Mouse (Mus musculus) layer of hippocampus, postnatal 14 days (tissue): ENCODE data around the gene Rtn1. TPM values are rescaled to one million over a fixed set of nuclear protein-coding genes. Genes with fewer than 3 reads are reported as not detected.

Experiments
- DNase-seq, 2 experiments: peaks; one replicate each; pipeline ENCODE4 v3.0.0; 2021 to 2022; ENCODE audit warnings: low spot score in 2 of 2, mixed read lengths in 1 of 2
- long read RNA-seq, 2 experiments: library from polyadenylated mRNA; stranded (forward); transcript quantifications; one replicate each; pipeline ENCODE4 v2.0.0; 2021
- total RNA-seq, 2 experiments: library from RNA; stranded (reverse); gene quantifications; 2 replicates each; pipeline ENCODE4 v1.2.3; 2021

The Rtn1 gene
- total RNA-seq: 1,000 to 10,000 TPM; 1,488 to 1,503 TPM
- long read RNA-seq, experiment 1, transcript Rtn1-202 (9 exons, 3,629 nt): minor isoform, 247 of 1,122 reads
- long read RNA-seq, experiment 1, transcript Rtn1-201 (7 exons, 1,544 nt): major isoform, 780 of 1,122 reads
- long read RNA-seq, experiment 1, partial matches to known transcripts: 74 of 1,122 reads
- long read RNA-seq, experiment 1, other reads (novel, unspliced or antisense): 20 of 1,122 reads
- long read RNA-seq, experiment 2, transcript Rtn1-201 (7 exons, 1,544 nt): major isoform, 1,318 of 1,744 reads
- long read RNA-seq, experiment 2, transcript Rtn1-202 (9 exons, 3,629 nt): minor isoform, 255 of 1,744 reads
- long read RNA-seq, experiment 2, partial matches to known transcripts: 93 of 1,744 reads
- long read RNA-seq, experiment 2, other reads (novel, unspliced or antisense): 77 of 1,744 reads

DNA sequence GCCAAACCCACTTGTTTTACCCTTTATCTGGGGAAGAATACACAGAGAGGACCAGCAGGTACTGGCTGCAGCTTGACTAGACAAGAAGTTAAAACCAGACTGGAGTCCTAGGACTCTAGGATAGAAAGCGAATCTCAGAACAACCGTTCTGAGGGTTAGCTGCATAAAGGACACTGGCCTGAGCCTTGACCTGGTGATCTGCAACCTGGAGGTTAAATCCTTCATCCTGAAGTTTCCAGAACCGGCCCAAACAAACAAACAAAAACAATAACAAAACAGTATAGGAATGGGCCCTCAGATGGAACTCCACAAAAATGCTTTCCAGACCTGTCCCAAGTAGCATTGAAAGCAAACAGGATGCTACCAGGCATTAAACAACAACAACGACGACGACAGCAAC, at the start of gene Rtn1:
Gene Rtn1, minus strand, starts transcription at position 101 of the 400 bp plus-strand sequence.
- DNase-seq: no peak

DNA sequence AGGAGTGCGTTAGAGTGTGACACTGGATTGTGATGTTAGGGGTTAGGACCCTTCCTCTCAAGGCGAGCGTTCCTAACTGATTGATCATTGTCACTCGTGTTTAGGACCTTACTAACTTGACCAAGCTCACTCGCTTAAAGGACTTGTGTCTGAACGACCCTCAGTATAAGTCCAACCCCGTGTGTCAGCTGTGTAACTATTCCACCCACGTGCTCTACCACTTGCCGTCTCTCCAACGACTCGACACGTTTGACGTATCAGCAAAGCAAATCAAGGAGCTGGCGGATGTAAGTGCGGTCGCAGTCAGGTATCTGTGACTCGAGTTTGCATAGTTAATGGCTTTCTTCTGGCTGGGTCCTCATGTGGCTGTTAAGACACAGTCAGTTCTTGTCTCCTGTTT, 45.1 kb upstream of the Rtn1 start:
- DNase-seq: no peak

DNA sequence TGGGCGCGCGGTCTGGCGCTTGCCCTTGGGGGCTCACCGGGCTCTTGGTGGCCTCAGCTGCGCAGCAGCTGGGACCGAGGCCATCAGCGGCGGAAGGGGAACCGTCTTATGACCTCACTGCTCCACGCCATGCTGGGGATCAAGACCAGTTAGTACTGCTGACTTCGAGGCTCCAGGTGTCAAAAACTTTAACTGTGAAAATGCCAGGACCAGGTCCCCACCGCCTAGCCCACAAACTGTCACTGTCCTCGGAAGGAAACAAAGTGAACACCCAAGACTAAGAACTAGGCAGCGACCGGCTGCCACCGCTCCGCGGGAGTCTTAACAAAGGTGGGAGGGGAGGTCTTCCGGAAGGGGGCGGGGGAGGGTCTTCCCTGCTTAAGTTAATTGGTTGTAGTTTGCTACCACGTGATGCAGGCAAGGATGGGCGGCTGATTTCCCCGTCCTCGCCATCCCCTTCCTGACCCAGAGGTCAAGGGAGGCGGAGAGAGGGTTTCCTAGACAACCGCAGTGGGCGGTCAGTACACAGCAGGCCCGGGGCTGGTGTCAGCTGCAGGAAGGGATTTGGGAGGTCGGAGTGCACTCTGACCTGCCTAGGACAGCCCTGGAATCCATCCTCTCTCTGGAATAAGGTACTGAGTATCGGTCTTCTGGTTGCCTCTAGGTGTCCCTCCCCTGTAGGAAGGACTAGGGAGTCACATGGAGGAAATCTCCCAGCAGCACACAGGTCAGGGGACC, 33.2 kb upstream of the Rtn1 start, which contains the start of gene Lrrc9:
Gene Lrrc9, plus strand, starts transcription at position 28 of the 738 bp plus-strand sequence.
- peak in 1 of 2 experiments; percentile 10 for DNase-seq

DNA sequence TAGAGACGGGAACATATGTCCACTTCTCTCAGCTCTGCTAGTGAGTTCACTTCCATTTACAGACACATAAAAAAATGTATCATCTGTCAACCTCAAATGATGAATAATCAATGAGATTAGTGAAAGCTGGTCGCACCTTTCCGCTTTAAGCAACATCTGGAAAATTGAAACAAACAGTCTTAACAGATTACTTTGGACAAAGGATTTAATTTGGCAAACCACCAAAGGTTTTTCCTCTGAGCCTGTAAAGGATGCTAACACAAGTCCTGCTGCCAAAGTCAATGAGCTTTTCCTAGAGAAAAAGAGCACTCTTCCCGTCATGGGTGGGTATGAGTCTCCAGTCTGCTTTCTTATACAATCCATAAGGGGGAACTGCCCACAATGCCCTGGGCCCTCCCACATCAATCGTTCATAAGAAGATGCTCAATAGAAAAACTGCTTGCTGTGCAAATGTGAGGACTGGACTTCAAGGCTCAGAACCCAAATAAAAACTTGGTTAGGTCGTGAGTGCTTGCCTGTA, 30.2 kb upstream of the Rtn1 start:
- no peak for DNase-seq

DNA sequence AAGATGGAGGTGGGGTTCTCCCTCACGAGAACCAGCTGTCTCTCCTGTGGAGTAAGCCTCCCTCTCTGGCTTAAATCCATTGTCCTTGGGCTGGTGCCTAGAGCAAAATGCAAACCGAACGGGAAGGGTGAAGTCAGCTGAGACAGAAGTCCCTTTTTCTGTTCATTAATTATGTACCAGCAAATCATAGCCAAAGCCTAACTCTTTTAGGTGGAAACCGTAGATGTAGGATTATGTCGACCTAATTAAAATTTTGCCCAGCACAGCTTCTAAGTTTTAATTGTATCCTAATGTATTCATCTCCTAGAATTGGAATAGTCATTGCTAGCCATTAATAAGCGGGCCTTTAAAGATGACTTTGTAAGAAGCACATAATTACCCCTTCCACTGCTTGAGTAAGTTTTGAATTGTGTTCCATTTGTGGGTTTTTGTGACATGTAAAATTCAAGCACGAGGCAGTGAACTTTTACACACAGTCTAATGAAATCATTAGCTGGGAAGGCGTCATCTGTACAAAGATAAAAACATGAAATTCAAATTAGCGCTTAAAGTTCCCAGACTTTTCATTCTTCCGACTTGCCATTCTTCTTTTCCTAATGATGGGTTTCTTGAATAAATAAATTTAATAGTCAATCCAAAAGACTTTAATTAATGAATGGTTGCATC, 29.0 kb upstream of the Rtn1 start:
- DNase-seq: peak in 1 of 2 experiments; percentile 9

DNA sequence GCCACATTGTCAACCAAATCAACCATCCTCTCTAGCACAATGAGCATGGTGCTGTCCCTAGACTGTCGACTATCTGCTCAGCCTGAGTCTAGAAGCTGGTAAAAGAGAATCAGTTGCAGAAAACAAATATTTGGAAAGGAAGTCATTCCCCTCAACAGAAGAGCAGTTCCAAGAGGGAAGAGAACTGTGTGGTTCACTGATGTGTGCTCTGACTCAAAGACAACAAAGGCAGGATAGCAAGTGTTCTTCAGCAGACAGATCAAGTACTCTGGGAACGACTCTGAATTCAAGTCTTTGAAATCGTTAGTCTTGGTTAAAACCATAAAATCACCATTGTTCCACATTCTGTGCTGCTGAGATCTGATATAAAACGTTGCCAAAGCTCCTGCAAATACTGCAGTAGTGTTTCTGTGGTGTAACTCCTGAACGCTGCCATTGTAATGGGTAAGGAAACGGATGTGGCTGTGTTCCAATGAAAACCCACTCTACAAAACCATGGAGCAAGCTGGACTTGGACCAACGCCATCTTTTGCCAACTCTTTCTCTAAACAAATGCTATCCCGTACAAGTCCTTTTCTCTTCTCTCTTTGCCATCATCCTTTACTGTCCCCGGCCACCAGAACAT, 24.5 kb upstream of the Rtn1 start:
- peak in 1 of 2 experiments; percentile 22 for DNase-seq

DNA sequence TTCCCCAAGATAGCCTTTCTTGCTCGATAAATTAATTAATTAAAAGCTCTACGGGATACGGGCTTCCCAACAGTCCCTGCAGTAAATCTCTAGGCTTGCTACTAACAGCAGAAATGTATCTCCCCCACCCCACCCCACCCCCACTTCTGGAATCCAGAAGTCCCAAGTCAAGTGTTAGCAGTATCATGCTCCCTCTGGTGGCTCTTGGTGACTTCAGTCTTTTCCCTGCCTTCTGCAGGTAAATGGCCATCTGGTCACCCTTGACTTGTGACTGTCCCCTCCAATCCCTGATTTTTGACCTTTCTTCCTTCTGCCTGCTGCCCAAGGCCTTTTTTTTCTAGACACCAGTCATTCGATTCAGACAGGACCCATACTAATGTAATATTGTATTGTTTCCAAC, 23.4 kb upstream of the Rtn1 start:
- DNase-seq: no peak

DNA sequence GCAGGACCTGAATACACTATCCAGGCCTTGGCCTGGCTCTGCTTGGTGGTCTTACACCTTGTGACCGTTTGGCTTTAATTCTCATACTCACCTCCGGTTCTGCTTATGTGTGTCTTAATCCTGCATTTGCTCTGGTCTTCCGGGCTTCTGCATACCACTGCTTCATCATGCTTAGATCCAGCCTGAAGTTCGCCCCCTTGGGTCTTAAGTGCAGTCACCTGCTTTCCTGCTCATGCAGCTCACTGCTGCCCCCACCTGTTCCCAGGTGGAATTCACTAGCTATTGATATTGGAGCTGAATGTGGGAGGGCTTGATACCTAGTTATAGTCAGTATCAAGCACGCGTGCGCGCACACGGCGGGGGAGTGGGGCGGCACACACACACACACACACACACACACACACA, 18.9 kb upstream of the Rtn1 start:
- DNase-seq: peak; percentile 71 to 84

DNA sequence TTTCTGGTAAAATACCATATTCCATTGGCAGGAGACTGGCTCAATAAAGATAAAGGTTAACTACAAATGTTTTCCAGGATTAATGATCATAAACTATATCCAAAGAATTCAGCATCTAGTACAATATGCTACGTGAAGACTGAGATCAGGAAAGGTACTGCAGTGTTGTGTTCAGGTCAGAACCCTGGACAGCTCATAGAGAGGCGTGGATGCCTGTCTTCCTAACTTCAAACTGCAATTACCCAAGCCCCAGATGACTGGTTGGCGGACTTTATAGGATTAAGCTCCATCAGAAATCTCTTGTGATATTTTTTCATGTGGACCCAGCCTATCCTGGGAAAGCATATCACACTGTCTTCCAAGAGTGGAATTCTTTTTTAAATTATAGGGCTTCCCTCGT, 13.8 kb upstream of the Rtn1 start:
- DNase-seq: no peak

DNA sequence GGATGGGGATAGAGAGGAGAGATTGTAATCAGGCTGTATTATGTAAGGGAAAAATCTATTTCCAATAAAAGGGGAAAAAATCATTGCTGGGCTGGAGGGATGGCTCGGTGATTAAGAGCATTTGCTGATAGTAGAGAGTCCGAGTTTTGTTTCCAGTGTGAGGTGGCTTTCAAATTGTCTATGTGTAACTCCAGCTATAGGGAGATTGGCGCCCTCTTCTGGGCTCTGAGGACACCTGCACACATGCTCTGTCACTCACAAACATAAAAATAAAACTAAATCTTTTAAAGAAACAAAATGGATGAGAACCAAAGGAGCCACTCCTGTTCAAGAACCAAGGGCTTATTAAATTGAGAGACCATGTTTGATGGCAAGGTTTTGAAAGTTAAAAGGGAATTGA, 8.9 kb upstream of the Rtn1 start:
- peak in 1 of 2 experiments; percentile 30 for DNase-seq

DNA sequence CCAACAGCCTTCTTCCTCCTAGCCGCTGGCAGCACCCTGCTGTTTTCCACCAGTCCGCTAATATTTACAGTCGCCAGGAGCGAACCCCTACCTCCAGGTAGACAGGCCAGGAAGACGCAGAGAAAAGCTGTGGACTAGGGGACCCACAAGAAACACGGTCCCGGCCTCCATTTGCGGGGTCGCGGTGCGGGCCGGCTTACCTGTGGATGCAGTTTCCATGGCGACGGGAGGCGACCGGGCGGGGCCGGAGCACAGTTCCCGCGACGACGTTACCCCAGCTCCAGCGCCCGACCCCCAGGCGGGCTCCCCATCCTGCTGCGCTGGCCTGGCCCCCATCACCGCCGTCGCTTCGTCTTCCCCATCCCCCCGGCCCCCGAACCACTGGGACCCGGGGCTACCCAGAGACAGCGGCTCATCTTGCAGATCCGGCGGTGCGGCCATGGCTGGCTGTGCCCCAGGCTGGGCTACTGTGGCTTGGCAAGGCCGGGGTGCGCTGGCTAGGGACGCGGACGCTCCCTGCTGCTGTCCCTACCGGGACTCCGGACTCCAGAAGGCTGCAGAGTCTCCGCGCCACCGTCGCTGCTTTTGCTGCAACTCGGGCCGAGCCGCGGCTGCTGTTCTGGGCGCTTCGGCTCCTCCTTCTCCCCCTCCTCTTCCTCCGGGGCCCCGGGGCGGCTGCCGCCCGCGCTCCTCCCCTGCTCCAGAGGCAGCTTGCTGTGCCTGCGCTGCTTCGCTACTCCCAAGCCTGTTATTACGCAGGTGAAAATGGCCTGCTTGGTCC, 553 bp downstream of the Rtn1 start:
- peak; percentile 64 to 70 for DNase-seq

DNA sequence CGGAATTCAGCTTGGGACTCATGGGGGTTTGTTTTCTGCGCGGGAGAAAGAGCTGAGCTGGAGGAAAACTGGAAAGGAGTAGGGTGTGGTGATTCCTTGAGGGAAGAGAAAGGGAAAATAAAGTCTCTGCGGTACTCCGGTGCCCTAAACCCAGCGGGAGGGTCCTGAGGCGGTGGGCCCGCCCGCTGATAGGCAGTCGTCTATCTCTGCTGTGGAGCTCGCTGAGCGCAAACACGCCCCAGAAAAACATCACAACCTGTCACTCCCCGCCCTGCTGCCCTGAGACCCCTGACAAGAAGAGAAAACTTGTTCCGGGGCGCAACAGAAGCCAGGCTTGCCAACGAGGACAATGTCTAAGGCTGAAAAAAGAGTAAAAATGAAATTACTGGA, 1.1 kb downstream of the Rtn1 start:
- DNase-seq: no peak

DNA sequence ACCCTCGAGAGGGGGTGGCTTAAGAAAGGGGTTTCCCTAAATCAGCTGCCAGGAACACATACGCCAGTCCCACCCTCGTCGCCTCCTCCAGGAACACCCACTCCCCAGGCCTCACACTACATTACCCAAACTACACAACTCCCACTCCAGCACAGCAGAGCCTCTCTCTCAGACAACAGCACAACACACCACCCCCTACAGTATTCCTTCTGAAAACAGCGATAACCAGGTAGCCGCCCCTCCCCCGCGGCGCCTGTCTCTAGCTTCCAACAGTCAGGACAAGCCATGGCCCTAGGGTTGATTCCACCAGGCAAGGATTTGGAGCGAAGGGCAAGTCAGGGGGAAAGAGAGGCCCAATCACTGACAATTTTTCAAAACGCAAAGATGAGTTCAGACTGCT, 1.7 kb downstream of the Rtn1 start:
- peak; percentile 19 to 30 for DNase-seq

DNA sequence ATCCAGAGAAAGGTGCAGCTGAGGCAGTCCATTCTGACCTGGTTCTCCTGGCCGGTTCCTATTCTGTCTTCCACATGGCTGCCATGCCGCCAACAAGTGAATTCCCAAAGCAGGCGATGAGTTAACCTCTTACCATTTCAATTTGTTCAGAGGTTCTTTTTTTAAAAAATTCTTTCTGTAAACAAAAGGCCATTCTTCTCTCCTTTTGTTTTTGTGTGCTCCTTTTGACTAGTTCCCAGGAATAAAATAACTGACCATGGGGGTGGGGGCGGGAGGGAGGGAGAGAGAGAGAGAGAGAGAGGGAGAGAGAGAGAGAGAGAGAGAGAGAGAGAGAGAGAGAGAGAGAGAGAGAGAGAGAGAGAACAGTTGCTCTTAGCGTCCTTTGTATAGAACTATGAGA, 3.8 kb downstream of the Rtn1 start:
- no peak for DNase-seq

DNA sequence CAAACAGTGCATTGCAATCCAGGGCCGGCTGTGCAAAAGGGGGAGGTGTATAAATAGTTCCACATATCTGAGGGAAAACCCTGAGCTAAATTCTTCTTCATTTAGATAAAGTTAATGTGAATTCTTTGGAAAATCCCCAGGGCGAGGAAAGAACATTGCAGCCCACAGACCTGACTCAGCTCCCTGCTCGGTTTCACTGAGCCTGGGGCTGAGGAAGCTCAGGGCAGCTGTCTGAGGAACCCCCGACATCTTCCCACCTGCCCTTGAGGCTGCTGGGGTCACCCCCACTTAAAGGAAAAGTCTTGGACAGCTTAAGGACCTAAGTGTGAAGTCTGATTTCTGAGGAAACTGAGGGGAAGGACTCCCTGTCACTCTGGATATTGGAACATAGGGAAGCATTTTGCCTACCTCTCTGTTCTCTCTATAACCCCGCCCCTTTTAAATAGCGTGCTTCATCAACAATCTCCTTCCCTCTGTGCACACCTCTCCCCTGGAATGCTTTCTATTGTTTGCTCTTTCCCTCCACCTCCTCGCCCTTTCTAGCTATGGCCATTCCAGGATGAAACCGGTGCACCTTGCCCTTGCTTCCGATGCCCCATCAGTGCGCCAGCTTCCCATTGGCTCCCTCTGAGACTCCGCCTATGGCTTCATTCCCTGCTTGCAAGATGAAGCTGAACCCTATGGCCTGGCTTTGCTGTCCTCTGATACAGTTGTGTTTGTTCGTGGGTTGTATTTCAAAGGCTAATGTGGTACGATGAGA, 15.6 kb downstream of the Rtn1 start:
- no peak for DNase-seq

DNA sequence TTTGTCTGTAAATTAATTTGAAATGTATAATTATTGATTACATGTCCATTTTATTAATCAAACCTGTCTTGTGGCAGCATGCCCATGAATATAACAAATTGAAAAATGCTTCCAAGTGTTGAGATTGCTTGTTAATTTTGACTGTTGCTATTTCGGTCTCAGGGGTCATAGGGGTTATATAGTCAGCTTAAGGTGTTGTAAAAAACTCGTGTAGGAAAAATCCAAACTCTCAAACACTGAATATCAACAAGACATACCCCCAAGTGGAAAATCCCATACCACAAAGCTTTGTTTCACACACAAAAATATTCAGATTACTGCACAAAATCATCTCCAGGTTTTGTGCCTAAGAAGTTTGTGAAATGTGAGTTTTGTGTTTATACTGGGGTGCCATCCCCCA, 18.5 kb downstream of the Rtn1 start:
- no peak for DNase-seq

DNA sequence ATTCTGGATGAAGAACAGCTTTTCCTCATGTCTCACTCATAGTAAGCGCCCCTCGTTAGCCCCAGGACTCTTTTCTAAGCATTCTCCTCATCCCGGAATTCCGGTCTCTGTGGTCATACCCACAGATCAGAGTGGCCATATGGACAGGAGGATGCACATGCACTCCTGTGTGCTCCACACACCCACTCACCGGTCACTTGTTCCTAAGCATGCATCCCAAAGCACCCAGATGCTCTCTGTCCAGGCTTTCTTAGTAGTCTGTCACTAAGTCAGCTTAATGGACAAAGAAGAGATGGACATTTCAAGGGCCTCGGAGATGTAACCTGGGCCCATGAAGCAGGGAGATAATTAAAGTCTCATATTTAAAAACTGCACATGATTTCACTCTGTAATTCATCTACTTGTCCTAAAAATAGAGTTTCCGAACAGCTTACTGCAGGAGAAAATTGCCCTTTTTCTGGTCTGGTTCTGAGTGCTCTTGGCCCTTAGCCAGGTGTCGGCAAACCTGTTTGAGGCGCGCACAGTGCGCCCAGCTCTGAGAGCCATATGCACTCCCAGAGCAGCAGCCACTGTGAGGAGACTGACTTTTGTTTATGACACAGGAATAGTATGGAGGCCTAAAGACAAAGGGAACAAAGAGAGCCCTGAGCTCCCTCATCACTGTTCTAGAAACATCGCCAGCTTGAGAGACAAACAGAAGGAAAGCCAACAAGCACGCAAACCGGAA, 19.3 kb downstream of the Rtn1 start:
- peak in 1 of 2 experiments; percentile 28 for DNase-seq

DNA sequence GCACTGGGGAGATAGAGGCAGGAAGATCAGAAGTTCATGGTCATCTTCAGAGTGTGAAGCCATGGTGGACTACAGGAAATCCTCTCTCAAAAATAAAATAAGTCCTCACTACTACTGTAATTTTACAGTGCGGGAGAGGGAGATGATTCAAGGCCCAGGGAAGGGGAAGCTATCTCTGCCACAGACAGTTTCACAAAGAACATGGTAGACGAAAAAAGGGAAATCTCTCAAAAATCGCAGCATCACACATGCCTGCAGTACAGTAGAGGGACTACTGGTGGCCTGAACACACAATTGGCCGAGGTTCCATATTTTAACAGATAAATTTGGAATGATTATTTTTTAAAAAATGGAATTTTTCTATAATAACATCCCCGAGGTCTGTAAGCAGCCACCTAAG, 20.0 kb downstream of the Rtn1 start:
- no peak for DNase-seq

DNA sequence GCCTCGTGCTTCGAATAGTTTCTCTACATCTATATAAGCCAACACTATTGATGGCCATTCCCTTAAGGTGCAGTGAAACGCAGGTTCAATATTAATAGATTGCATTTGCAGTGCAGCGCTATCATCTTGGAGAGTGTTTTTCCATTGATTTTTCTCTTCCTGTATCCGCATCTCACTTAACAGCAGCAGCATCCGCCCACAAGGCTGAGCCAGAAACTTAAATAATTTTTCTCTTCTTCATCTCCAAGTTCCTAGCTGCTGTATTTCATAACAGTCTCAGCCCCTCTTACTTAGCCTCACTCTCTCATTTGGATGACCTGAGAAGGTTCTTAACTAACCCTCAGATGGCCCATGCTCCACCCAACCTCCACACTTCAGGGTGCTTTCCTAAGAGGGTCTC, 20.7 kb downstream of the Rtn1 start:
- DNase-seq: no peak
